Mouse (Mus musculus): Measurements from ENCODE around the gene Mtx2.

The Mtx2 gene

GRCm38 (mm10) chr2:74917880-74918537 is 92.4 kb downstream of the Mtx2 start:
- DNase-seq (ENCODE audit: low read depth, low spot score) = no peak

- no peak for DNase-seq (ENCODE audit: low read depth, low spot score)
Observed at GRCm38 (mm10) chr2:74925968-74926814, 100.6 kb downstream of the Mtx2 start.
